9 mouse cellular contexts compared by ENCODE assay signal in genomic region chr3:144617633-144618180, GRCm38 (mm10). TPM values are rescaled to one million over a fixed set of nuclear protein-coding genes. Genes with fewer than 3 reads are reported as not detected.
DNase-seq lines count a peak whose midpoint lies in the region; ATAC-seq and TF ChIP-seq lines count a peak whose summit lies in the region.
"Had no signal": no experiment of that assay in that cellular context is flagged by ENCODE, and none has a peak within 500 bp of the region (broad histone marks: within the 10 kb centered on the region; RNA-seq: fewer than 3 reads in every experiment).

No protein-coding gene starts in this region.

- no peak for TF ChIP-seq EP300 in liver, postnatal 0 days (IDR thresholded peaks at IDR 0.05; ENCODE audit: low read depth)

- no peak for DNase-seq in hindbrain, embryonic 14.5 days (ENCODE audit: low spot score)
- DNase-seq in heart, adult 9 months (ENCODE audit: low spot score in 2 of 2): peak; percentile 40 to 52
- DNase-seq in liver, postnatal 0 days: no peak
- no peak for DNase-seq in urinary bladder, postnatal 14 days (ENCODE audit: low spot score)
- no peak for DNase-seq in urinary bladder, postnatal 10 days (ENCODE audit: low spot score)
- DNase-seq in cerebellum, postnatal 36 days: no peak

- no peak overlapping the region for H3K9ac ChIP-seq in hindbrain, embryonic 16.5 days (ENCODE audit: low read depth, low read length)
- H3K9ac ChIP-seq in hindbrain, embryonic 14.5 days: no peak overlapping the region
- H3K9ac ChIP-seq in liver, postnatal 0 days (replicated peaks): no peak overlapping the region
- H3K9ac ChIP-seq: neural tube, embryonic 13.5 days had no signal

- no peak overlapping the region for H3K4me2 ChIP-seq in hindbrain, embryonic 16.5 days (ENCODE audit: low read length)
- H3K4me2 ChIP-seq in hindbrain, embryonic 14.5 days (replicated peaks): no peak overlapping the region
- peak overlapping the region; percentile 18; the same call in 1 of the 2 replicates for H3K4me2 ChIP-seq in liver, postnatal 0 days (ENCODE audit: low read depth, low read length)
- H3K4me2 ChIP-seq: neural tube, embryonic 13.5 days had no signal

- no peaks in the 10 kb centered on the region for H3K36me3 ChIP-seq in hindbrain, embryonic 16.5 days (ENCODE audit: control insufficient read depth, insufficient read depth, low read length)
- H3K36me3 ChIP-seq in hindbrain, embryonic 14.5 days (replicated peaks; ENCODE audit: control insufficient read depth, insufficient read depth): no peaks in the 10 kb centered on the region
- H3K36me3 ChIP-seq in E14TG2a.4 (ENCODE audit: insufficient read depth, low read length): peaks cover 8% of the 10 kb centered on the region
- no peaks in the 10 kb centered on the region for H3K36me3 ChIP-seq in liver, postnatal 0 days (replicated peaks; ENCODE audit: insufficient read depth, low read length)
- H3K36me3 ChIP-seq: neural tube, embryonic 13.5 days had no signal

- no peaks in the 10 kb centered on the region for H3K9me3 ChIP-seq in hindbrain, embryonic 16.5 days (ENCODE audit: control insufficient read depth, low read length)
- no peaks in the 10 kb centered on the region for H3K9me3 ChIP-seq in hindbrain, embryonic 14.5 days (ENCODE audit: control insufficient read depth, low read length)
- peaks cover 64% of the 10 kb centered on the region for H3K9me3 ChIP-seq in E14TG2a.4 (ENCODE audit: low read length)
- no peaks in the 10 kb centered on the region for H3K9me3 ChIP-seq in liver, postnatal 0 days (ENCODE audit: low read length)
- H3K9me3 ChIP-seq: neural tube, embryonic 13.5 days had no signal

- no peak overlapping the region for H3K4me3 ChIP-seq in hindbrain, embryonic 16.5 days (ENCODE audit: low read length)
- no peak overlapping the region for H3K4me3 ChIP-seq in hindbrain, embryonic 14.5 days (replicated peaks; ENCODE audit: low read length)
- H3K4me3 ChIP-seq in E14TG2a.4 (replicated peaks; ENCODE audit: low read length): peak overlapping the region; percentile 20; the same call in 1 of the 2 replicates
- H3K4me3 ChIP-seq in liver, postnatal 0 days (ENCODE audit: low read depth, low read length): no peak overlapping the region
- H3K4me3 ChIP-seq: neural tube, embryonic 13.5 days had no signal

- TF ChIP-seq CTCF in E14TG2a.4 (conservative IDR thresholded peaks at IDR 0.05; ENCODE audit: low read length): no peak
- TF ChIP-seq CTCF in liver, postnatal 0 days (IDR thresholded peaks at IDR 0.05; ENCODE audit: low read depth): no peak

- ATAC-seq in hindbrain, embryonic 16.5 days: 0 out of 2 replicates have a peak, but pooled peaks have one; percentile 7
- ATAC-seq in hindbrain, embryonic 14.5 days (ENCODE audit: low FRiP score): no peak
- no peak for ATAC-seq in liver, postnatal 0 days

- no peak overlapping the region for H3K27ac ChIP-seq in hindbrain, embryonic 16.5 days (ENCODE audit: low read depth, low read length)
- H3K27ac ChIP-seq in hindbrain, embryonic 14.5 days: no peak overlapping the region
- H3K27ac ChIP-seq in liver, postnatal 0 days (ENCODE audit: low read depth): 0 out of 2 replicates have a peak overlapping the region, but pooled peaks have one; percentile 3

- WGBS in hindbrain, embryonic 16.5 days: 84% methylated on average over 10 of the region's 10 CpGs
- 83% methylated on average over 10 of the region's 10 CpGs for WGBS in hindbrain, embryonic 14.5 days
- 61% methylated on average over 10 of the region's 10 CpGs for WGBS in liver, postnatal 0 days (ENCODE audit: insufficient replicate concordance)

- peaks cover 5% of the 10 kb centered on the region; the same call in 1 of the 2 replicates for H3K4me1 ChIP-seq in hindbrain, embryonic 16.5 days (ENCODE audit: control insufficient read depth, insufficient read depth, low read depth, low read length)
- no peaks in the 10 kb centered on the region for H3K4me1 ChIP-seq in hindbrain, embryonic 14.5 days (replicated peaks; ENCODE audit: control insufficient read depth, insufficient read depth, low read length)
- H3K4me1 ChIP-seq in E14TG2a.4 (replicated peaks; ENCODE audit: low read depth, low read length): no peaks in the 10 kb centered on the region
- peaks cover 5% of the 10 kb centered on the region; the same call in 1 of the 2 replicates for H3K4me1 ChIP-seq in liver, postnatal 0 days (ENCODE audit: insufficient read depth)

- no peaks in the 10 kb centered on the region for H3K27me3 ChIP-seq in hindbrain, embryonic 16.5 days (replicated peaks; ENCODE audit: control insufficient read depth, insufficient read depth, low read length)
- H3K27me3 ChIP-seq in hindbrain, embryonic 14.5 days (ENCODE audit: control insufficient read depth, insufficient read depth, low read length): no peaks in the 10 kb centered on the region
- no peaks in the 10 kb centered on the region for H3K27me3 ChIP-seq in E14TG2a.4 (ENCODE audit: insufficient read depth, low read length)
- H3K27me3 ChIP-seq in liver, postnatal 0 days (ENCODE audit: insufficient read depth, low read length): no peaks in the 10 kb centered on the region
- H3K27me3 ChIP-seq: neural tube, embryonic 13.5 days had no signal

RNA-seq across cellular contexts. Expression of gene Selenof, which starts 47.6 kb away (rescaled TPM):
- 574 and 619 TPM in 2 replicates for polyA plus RNA-seq in hindbrain, embryonic 16.5 days (2015; fragmentation: Nextera tagmentation; extraction: Ambion mirVana)
- polyA plus RNA-seq in hindbrain, embryonic 14.5 days (2014; fragmentation: Nextera tagmentation; extraction: Ambion mirVana): 461 and 464 TPM in 2 replicates
- polyA plus RNA-seq in liver, postnatal 0 days (2015; fragmentation: Nextera tagmentation; extraction: Ambion mirVana): 271 and 284 TPM in 2 replicates

RNA-seq across cellular contexts. Expression of gene Hs2st1, which starts 47.7 kb away (rescaled TPM):
- polyA plus RNA-seq in hindbrain, embryonic 16.5 days (2015; fragmentation: Nextera tagmentation; extraction: Ambion mirVana): 12.1 and 12.3 TPM in 2 replicates
- polyA plus RNA-seq in hindbrain, embryonic 14.5 days (2014; fragmentation: Nextera tagmentation; extraction: Ambion mirVana): 15.2 and 17.0 TPM in 2 replicates
- polyA plus RNA-seq in liver, postnatal 0 days (2015; fragmentation: Nextera tagmentation; extraction: Ambion mirVana): 1.5 and 1.9 TPM in 2 replicates

Comparison
In these comparisons a context has a peak if more than half of its experiments do, and no peak if none do; other contexts are left out.
1. DNase-seq: peak in heart, adult 9 months (2 of 2); none in hindbrain, embryonic 14.5 days (single experiment), liver, postnatal 0 days (single experiment), urinary bladder, postnatal 14 days (single experiment), urinary bladder, postnatal 10 days (single experiment) and cerebellum, postnatal 36 days (0 of 2).